Mouse (Mus musculus) heart, adult 2 months (tissue): Measurements from ENCODE around the gene Ak3. TPM values are rescaled to one million over a fixed set of nuclear protein-coding genes. Genes with fewer than 3 reads are reported as not detected.

ENCODE experiments used
- DNase-seq, 2 experiments: peaks; one replicate each; pipeline ENCODE4 v3.0.0; 2021
- H3K27ac ChIP-seq: fragments of 200-600 bp; 2 replicates; pipeline ENCODE4 v1.8.1; 2022
- H3K27me3 ChIP-seq: fragments of 200-500 bp; 2 replicates; pipeline ENCODE4 v1.6.1; 2012; ENCODE audit warnings: mild to moderate bottlenecking, low read length, inconsistent platforms, mixed read lengths; ENCODE audit not compliant: control insufficient read depth, insufficient read depth
- H3K36me3 ChIP-seq: fragments of 200-500 bp; 2 replicates; pipeline ENCODE4 v1.6.1; 2012; ENCODE audit warnings: low read length, inconsistent platforms; ENCODE audit not compliant: control insufficient read depth, insufficient read depth
- H3K4me1 ChIP-seq: fragments of 200-500 bp; 2 replicates; pipeline ENCODE4 v1.6.1; 2011; ENCODE audit warnings: low read length; ENCODE audit not compliant: control insufficient read depth, insufficient read depth
- H3K4me3 ChIP-seq: fragments of 200-600 bp; 2 replicates; pipeline ENCODE4 v1.8.1; 2022
- H3K79me2 ChIP-seq: fragments of 200-500 bp; replicated peaks from 2 replicates; pipeline ENCODE4 v1.6.1; 2012; ENCODE audit warnings: mild to moderate bottlenecking, inconsistent platforms, low read length, moderate library complexity, mixed read lengths; ENCODE audit not compliant: control insufficient read depth, insufficient read depth
- H3K9ac ChIP-seq: fragments of 200-500 bp; 2 replicates; pipeline ENCODE4 v1.6.1; 2012; ENCODE audit warnings: low read depth, mild to moderate bottlenecking, control low read depth, inconsistent platforms, low read length, mixed read lengths
- CTCF ChIP-seq: fragments of 200-600 bp; IDR thresholded peaks from 2 replicates; pipeline ENCODE4 v1.8.1; 2022; ENCODE audit warnings: antibody characterized with exemption, mild to moderate bottlenecking, moderate library complexity
- EP300 ChIP-seq: fragments of 200-500 bp; IDR thresholded peaks from 2 replicates; pipeline ENCODE4 v1.6.1; 2011; ENCODE audit warnings: low read depth, low read length, control low read depth; ENCODE audit not compliant: insufficient read depth
- POLR2A ChIP-seq: fragments of 200-500 bp; IDR thresholded peaks from 2 replicates; pipeline ENCODE4 v1.6.1; 2011; ENCODE audit warnings: mild to moderate bottlenecking, low read depth, low read length, control low read depth; ENCODE audit not compliant: insufficient read depth
- whole genome bisulfite sequencing: fragments of 180-500 bp; shearing (Covaris S2); methylation state at CpG from one replicate; pipeline ENCODE4 v1.1.7; 2018; 5-methylcytosine and 5-hydroxymethylcytosine counted together
- intact Hi-C: fragments of 180-260 bp; cut with DNase I; formaldehyde crosslinking; loops from one replicate; pipeline ENCODE4 v1.15.1; 2025
- polyA plus RNA-seq: library from polyadenylated mRNA; depleted of rRNA; stranded (reverse); fragments of >200 nt; gene quantifications from 2 replicates; pipeline ENCODE4 v1.2.3, GENCODE M21; 2012; rRNA removed
- total RNA-seq, 2 experiments: library from RNA; stranded (reverse); gene quantifications; 2 replicates each; pipeline ENCODE4 v1.2.3; 2021

The Ak3 gene
- total and polyA plus RNA-seq, 3 experiments: 70.1 to 101 (median 85.8) TPM

DNA sequence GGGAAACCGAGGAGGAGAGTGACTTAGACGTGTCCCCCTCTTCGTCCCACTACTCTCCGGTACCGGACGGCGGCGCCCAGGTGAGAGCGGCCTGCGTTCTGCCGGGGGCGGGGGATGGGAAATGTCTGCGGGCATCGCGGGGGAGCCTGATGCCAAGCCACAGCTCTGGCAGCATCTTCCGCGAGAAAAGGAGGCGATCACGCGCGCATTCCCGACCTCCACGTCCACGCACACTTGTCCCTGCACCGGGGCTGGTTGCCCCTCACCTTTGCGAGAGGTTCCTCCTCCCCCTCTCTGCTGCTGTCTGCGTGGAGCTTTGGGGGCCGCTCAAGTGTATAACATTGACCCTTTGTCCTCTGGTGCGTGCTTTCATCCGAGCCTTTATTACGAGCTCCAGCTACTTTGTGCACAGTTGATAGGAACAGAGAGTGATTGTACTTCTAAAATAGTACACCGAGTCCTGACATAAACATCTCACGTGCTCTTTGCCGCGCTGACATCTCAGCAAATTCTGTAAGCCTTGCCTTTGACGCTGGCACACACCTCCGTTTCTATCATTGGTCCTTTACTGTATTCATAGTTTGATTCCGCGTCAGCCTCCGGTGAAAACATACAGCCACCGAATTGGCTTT lies 57.1 kb downstream of the Ak3 start:
- peak overlapping the region; percentile 89 for H3K4me3 ChIP-seq
- H3K27me3 ChIP-seq: no peaks in the 10 kb centered on the region
- H3K27ac ChIP-seq: peak overlapping the region; percentile 87
- H3K36me3 ChIP-seq: peaks cover 22% of the 10 kb centered on the region
- peaks cover 7% of the 10 kb centered on the region for H3K4me1 ChIP-seq
- H3K9ac ChIP-seq: peak overlapping the region; percentile 81
- 0 out of 2 replicates have a peak, but pooled peaks have one; percentile 36 for TF ChIP-seq EP300
- TF ChIP-seq CTCF: 0 out of 2 replicates have a peak, but pooled peaks have one; percentile 2
- no peak for TF ChIP-seq POLR2A
- H3K79me2 ChIP-seq: 0 out of 2 replicates have a peak, but pooled peaks cover 1% of the 10 kb centered on the region
- under 1% methylated on average over 41 of the region's 41 CpGs for WGBS
- intact Hi-C loops: loop anchor here (2.0 to 5.0 kb wide), 4 partner anchors 37 to 262 kb away; partner anchors contain the start of genes Jak2 and Rcl1
- DNase-seq: peak in 1 of 2 experiments; percentile 47

DNA sequence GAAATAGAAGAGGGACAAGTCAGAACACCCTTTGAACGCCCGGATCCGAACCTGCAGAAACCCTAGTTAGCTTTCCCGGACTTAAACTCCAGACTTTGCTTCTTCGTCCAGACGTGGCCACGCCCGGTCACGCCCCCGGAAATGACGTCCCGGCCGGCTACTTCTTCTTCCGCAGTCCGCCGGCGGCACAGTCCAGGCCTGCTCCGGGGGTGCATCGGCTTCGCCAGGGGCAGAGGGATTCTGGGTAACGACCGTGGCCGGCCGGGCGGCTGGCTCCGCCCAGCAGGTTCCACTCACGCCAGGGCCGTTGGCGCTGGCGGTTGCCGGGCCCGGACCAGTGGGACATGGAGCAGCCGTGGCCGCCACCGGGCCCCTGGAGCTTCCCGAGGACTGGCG lies 57.6 kb downstream of the Ak3 start, which contains the start of gene Cdc37l1:
Cdc37l1 (plus strand) TSS at position 159 of the 396 bp plus-strand sequence.
- Histone ChIP-seq H3K36me3 (peaks cover 17% of the 10 kb centered on the region), H3K27me3 (no peaks in the 10 kb centered on the region), H3K4me1 (peaks cover 4% of the 10 kb centered on the region), H3K9ac (peak within 1 kb of the TSS; percentile 83), H3K79me2 (0 out of 2 replicates have a peak, but pooled peaks cover 1% of the 10 kb centered on the region), H3K4me3 (peak within 1 kb of the TSS; percentile 89), H3K27ac (peak within 1 kb of the TSS; percentile 87)
- peak; percentile 99 for DNase-seq
- peak; percentile 70; the same call in 1 of the 2 replicates for TF ChIP-seq EP300
- peak; percentile 6; the same call in 1 of the 2 replicates for TF ChIP-seq CTCF
- TF ChIP-seq POLR2A: peak; percentile 94
- 0% methylated on average over 37 of the region's 37 CpGs for WGBS
- intact Hi-C loops: loop anchor here (2.0 to 5.0 kb wide), 4 partner anchors 37 to 262 kb away; partner anchors contain the start of genes Jak2 and Rcl1

DNA sequence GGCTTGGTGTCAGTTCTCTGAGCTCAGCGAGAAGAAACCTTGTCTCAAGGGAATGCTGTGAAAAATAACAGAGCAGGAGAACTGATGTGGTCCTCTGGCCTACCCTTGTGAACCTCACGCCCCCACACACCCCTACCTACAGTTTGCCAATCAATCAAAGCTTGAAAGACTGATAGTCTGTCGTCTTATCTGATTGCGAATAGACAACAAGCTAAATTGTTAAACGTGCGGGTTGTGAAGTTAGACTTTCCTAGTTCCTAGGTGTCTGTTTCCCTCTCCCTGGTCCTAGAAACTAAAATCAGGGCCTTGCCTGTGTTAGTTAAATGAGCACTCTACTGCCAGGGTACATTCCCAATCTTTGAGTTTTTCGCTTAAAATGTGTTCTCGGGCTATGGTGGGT lies 58.2 kb downstream of the Ak3 start:
- Histone ChIP-seq H3K4me1 (peaks cover 2% of the 10 kb centered on the region), H3K9ac (peak overlapping the region; percentile 83), H3K27ac (peak overlapping the region; percentile 87), H3K27me3 (no peaks in the 10 kb centered on the region), H3K79me2 (0 out of 2 replicates have a peak, but pooled peaks cover 1% of the 10 kb centered on the region), H3K36me3 (peaks cover 12% of the 10 kb centered on the region), H3K4me3 (peak overlapping the region; percentile 89)
- no peak for DNase-seq
- TF ChIP-seq POLR2A (no peak), EP300 (no peak), CTCF (no peak)
- WGBS: 58% methylated on average over 8 of the region's 8 CpGs
- intact Hi-C loops: loop anchor here (2.0 kb wide), 1 partner anchor 25 kb away; no protein-coding TSS in a partner anchor

DNA sequence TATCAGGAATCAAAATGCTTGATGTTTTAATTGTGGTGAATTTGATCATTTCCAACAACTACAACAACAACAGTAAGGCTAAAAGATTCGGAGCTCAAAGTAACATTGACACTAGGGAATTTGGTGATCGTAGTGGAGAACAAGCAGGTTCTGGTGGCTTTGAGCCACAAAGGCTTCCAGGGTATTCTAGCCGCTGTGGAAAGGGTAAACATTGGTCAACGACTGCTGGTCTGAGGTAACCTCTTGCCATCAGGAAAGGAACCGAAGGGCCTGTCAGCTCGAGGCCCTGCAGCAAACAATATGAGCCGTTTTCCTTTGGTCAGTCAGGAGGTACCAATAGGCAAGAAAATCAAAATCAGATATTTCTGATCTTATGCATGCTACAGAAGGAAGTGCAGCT lies 65.1 kb downstream of the Ak3 start:
- 69% methylated on average over 7 of the region's 7 CpGs for WGBS
- Histone ChIP-seq H3K9ac (no peak overlapping the region), H3K27ac (no peak overlapping the region), H3K79me2 (no peaks in the 10 kb centered on the region), H3K4me1 (no peaks in the 10 kb centered on the region), H3K36me3 (no peaks in the 10 kb centered on the region), H3K27me3 (no peaks in the 10 kb centered on the region), H3K4me3 (no peak overlapping the region)
- DNase-seq: no peak
- intact Hi-C loops: no loop called here
- TF ChIP-seq EP300 (no peak), CTCF (no peak), POLR2A (no peak)

DNA sequence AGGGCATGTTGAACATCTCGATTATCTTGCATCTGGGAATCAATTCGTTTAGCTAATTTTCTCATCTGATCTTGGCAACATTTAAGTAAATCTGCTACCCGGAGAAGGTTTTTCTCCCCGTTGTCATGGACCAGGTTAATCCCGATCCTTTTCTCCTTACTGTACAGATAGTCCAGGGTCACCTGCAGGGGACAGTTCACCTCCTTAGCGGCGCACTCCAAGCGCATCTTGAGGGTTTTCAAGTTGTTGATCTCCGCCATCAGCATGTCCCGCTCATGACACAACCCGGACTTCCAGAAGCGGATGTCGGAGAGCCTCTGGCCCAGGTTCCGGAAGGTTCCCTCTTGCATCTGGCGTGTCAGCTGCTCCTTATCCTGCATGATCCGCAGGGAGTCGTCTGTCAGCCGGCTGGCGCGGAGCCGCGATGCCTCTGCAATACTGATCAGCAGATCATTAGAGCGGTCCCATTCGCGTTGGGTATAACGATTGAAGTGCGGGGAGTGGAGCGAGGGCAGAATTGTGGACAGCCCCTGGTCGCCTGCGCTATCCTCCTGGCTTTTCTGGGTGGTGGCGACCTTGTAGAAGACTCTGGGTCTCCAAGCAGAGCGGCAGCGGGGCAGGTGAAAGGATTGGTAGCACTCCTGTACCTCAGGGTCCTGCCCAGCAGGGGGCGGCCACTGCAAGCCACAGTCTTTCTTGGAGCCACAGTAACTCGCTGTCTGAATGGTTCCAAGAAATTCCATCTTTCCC lies 72.7 kb downstream of the Ak3 start:
- H3K9ac ChIP-seq: peak overlapping the region; percentile 28
- intact Hi-C loops: loop anchor here (1.0 to 5.0 kb wide), 3 partner anchors 277 to 532 kb away; partner anchors contain the start of gene Jak2
- H3K4me1 ChIP-seq: peaks cover 3% of the 10 kb centered on the region
- H3K36me3 ChIP-seq: no peaks in the 10 kb centered on the region; the same call in 1 of the 2 replicates
- 16% methylated on average over 35 of the region's 35 CpGs for WGBS
- peak overlapping the region; percentile 47 for H3K4me3 ChIP-seq
- no peaks in the 10 kb centered on the region for H3K27me3 ChIP-seq
- peak; percentile 81 to 86 for DNase-seq
- no peaks in the 10 kb centered on the region for H3K79me2 ChIP-seq
- TF ChIP-seq CTCF (peak; percentile 99), POLR2A (no peak), EP300 (peak; percentile 2; the same call in 1 of the 2 replicates)
- H3K27ac ChIP-seq: peak overlapping the region; percentile 26; the same call in 1 of the 2 replicates

Other genes with a start within 250 kb of the Ak3 start
- 1 to 10 TPM; 1.3 to 2.9 TPM for gene Slc1a1, start 212.9 kb downstream of the Ak3 start, total RNA-seq
- 2.2 and 2.5 TPM in 2 replicates for gene Slc1a1, start 212.9 kb downstream of the Ak3 start, polyA plus RNA-seq
- gene Plpp6, start 84.0 kb downstream of the Ak3 start, total RNA-seq: 1 to 10 TPM; 6.6 to 7.4 TPM
- 4.9 and 6.6 TPM in 2 replicates for gene Plpp6, start 84.0 kb downstream of the Ak3 start, polyA plus RNA-seq
- 10 to 100 TPM; 22.6 to 27.0 TPM for gene 4430402I18Rik, start 80.2 kb downstream of the Ak3 start, total RNA-seq
- gene 4430402I18Rik, start 80.2 kb downstream of the Ak3 start, polyA plus RNA-seq: 16.8 and 20.6 TPM in 2 replicates
- 10 to 100 TPM; 68.6 to 80.4 TPM for gene Cdc37l1, start 57.6 kb downstream of the Ak3 start, total RNA-seq
- 20.4 and 37.3 TPM in 2 replicates for gene Cdc37l1, start 57.6 kb downstream of the Ak3 start, polyA plus RNA-seq
- 1 to 10 TPM; 5.0 to 6.2 TPM for gene Rcl1, start 53.4 kb upstream of the Ak3 start, total RNA-seq
- gene Rcl1, start 53.4 kb upstream of the Ak3 start, polyA plus RNA-seq: 5.3 and 5.6 TPM in 2 replicates
- gene Jak2, start 203.9 kb upstream of the Ak3 start, total RNA-seq: 10 to 100 TPM; 17.8 to 19.5 TPM
- 4.3 and 9.1 TPM in 2 replicates for gene Jak2, start 203.9 kb upstream of the Ak3 start, polyA plus RNA-seq